Mouse (Mus musculus) midbrain, embryonic 10.5 days (tissue): Measurements from ENCODE around the gene Hmgb2. TPM values are rescaled to one million over a fixed set of nuclear protein-coding genes. Genes with fewer than 3 reads are reported as not detected.
"Not testable (repeated sequence)": the region's sequence is repeated elsewhere in the genome, so short reads cannot be mapped to it uniquely, and the experiment has no call there.

Experiments used
- DNase-seq: peaks from one replicate; pipeline ENCODE4 v3.0.0-alpha.2; 2017; ENCODE audit warnings: low spot score
- H3K27ac ChIP-seq: fragments of 300-500 bp; sonication (generic); replicated peaks from 2 replicates; pipeline ENCODE4 v1.5.1; 2016; ENCODE audit warnings: mild to moderate bottlenecking
- H3K27me3 ChIP-seq: fragments of 300-500 bp; sonication (generic); 2 replicates; pipeline ENCODE4 v1.6.1; 2016; ENCODE audit warnings: low read depth, mild to moderate bottlenecking; ENCODE audit not compliant: poor library complexity, severe bottlenecking
- H3K36me3 ChIP-seq: fragments of 300-500 bp; sonication (generic); 2 replicates; pipeline ENCODE4 v1.6.1; 2016; ENCODE audit warnings: mild to moderate bottlenecking, moderate library complexity
- H3K4me1 ChIP-seq: fragments of 300-500 bp; sonication (generic); 2 replicates; pipeline ENCODE4 v1.6.1; 2016
- H3K4me3 ChIP-seq: fragments of 300-500 bp; sonication (generic); 2 replicates; pipeline ENCODE4 v1.5.1; 2016; ENCODE audit warnings: mild to moderate bottlenecking, moderate library complexity
- H3K9me3 ChIP-seq: fragments of 300-500 bp; sonication (generic); replicated peaks from 2 replicates; pipeline ENCODE4 v1.6.1; 2016; ENCODE audit warnings: mild to moderate bottlenecking
- WGBS: fragments of 180-500 bp; shearing (Covaris S2); methylation state at CpG from one replicate; pipeline ENCODE4 v1.1.7; 2016; 5-methylcytosine and 5-hydroxymethylcytosine counted together
- polyA plus RNA-seq: library from polyadenylated mRNA; unstranded; fragments of >200 nt; fragmentation: Nextera tagmentation; extraction: Ambion mirVana; gene quantifications from 2 replicates; pipeline ENCODE4 v1.2.1, GENCODE M21; 2016

Gene Hmgb2
- polyA plus RNA-seq, 1 experiment from 2014 or later, result 633 TPM

DNA sequence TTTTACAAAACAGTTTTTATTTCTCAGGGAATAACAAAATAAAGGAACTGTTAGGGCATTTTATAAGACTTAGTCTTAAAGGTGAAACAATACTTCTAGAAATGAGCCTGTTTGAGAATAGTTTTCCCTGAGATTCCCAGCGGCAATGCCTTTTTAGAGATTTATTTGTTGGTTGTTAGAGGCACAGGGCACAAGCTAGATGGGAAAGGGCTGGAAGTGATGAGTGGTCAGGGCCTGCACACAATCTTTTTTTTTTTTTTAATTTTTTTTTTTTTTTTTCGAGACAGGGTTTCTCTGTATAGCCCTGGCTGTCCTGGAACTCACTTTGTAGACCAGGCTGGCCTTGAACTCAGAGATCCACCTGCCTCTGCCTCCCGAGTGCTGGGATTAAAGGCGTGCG lies 5.0 kb downstream of the Hmgb2 start:
- DNase-seq, H3K4me3 ChIP-seq, H3K27me3 ChIP-seq, H3K27ac ChIP-seq, H3K9me3 ChIP-seq: not testable (repeated sequence)
- Histone ChIP-seq H3K4me1 (peaks cover 13% of the 10 kb centered on the region), H3K36me3 (peaks cover 65% of the 10 kb centered on the region)
- 91% methylated on average over 5 of the region's 5 CpGs for WGBS

DNA sequence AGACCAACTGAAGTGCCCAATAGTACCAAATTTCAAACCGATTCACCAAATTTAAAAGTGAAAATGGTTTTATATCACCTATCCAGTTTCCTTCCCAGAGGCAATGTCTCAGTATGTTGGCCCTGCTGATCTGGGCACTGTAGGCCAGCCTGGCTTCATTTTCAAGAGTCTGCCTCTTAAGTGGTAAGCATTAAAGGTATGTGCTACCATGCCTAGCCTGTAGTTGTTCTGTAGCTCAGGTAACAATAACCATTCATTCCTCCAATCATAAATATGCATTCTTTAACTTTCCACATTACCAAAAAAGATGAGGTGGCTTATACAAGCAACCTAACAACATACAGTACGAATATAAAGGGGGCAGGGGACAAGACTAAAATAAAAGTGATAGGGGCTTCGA lies 6.0 kb downstream of the Hmgb2 start:
- 94% methylated on average over 3 of the region's 3 CpGs for WGBS
- H3K9me3 ChIP-seq, result no peaks in the 10 kb centered on the region
- H3K36me3 ChIP-seq, result peaks cover 73% of the 10 kb centered on the region
- no peaks in the 10 kb centered on the region for H3K27me3 ChIP-seq
- no peak overlapping the region for H3K4me3 ChIP-seq
- peaks cover 13% of the 10 kb centered on the region for H3K4me1 ChIP-seq
- no peak for DNase-seq
- no peak overlapping the region for H3K27ac ChIP-seq

DNA sequence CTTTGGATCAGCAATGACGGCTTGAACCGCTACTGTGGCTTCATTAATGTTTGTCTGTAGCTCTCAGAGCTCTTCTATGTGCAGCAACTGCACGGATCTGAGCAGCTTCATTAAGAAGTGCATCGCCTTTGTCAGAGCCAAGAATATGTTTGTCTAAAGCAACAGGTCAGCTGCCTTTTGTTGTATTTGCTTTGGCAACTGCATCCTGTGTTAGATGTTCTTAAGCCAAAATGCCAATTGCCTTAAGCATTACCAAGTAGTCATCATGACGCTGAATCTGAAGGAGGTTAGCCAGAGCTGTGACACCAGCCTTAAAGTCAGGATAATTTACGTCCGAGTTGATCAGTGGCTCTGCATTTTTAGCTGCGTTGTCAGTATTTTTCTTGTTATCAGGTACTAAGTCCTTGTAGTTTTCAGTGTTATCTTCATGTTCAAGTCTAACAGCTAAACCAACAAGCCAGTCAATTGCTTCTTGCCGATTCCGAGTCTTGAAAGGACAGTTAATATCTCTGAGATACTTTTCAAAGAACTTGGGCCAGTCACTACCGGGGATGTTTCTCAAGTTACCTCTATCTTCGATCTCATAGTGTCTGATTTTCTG lies 8.6 kb downstream of the Hmgb2 start:
- WGBS, result 91% methylated on average over 12 of the region's 12 CpGs
- Histone ChIP-seq H3K27ac (no peak overlapping the region), H3K4me1 (no peaks in the 10 kb centered on the region), H3K27me3 (no peaks in the 10 kb centered on the region), H3K4me3 (no peak overlapping the region), H3K36me3 (peaks cover 54% of the 10 kb centered on the region), H3K9me3 (no peaks in the 10 kb centered on the region)
- DNase-seq, result no peak

DNA sequence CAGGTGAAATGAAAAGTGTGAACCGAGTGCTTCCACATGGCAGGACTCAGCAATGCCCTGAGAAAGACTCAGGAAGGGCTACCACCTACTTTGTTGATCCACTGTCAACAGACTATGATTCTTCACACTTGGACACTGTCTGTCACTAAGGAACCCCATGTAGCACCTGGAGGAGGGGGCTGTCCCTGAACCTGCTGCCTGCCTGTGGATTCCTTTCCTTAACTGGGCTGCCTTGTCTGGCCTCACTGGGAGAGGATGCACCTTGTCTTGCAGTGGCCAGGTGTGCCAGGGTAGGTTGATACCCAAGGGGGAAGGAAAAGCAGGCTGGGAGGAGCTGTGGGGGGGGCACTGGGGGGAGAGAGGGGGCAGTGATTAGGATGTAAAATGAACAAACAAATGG lies 16.3 kb downstream of the Hmgb2 start:
- no peak for DNase-seq
- Histone ChIP-seq H3K27ac (no peak overlapping the region), H3K27me3 (no peaks in the 10 kb centered on the region), H3K36me3 (peaks cover 31% of the 10 kb centered on the region), H3K4me1 (no peaks in the 10 kb centered on the region; the same call in 1 of the 2 replicates), H3K9me3 (no peaks in the 10 kb centered on the region), H3K4me3 (no peak overlapping the region)
- WGBS, result 96% methylated on average over 1 of the region's 1 CpGs

DNA sequence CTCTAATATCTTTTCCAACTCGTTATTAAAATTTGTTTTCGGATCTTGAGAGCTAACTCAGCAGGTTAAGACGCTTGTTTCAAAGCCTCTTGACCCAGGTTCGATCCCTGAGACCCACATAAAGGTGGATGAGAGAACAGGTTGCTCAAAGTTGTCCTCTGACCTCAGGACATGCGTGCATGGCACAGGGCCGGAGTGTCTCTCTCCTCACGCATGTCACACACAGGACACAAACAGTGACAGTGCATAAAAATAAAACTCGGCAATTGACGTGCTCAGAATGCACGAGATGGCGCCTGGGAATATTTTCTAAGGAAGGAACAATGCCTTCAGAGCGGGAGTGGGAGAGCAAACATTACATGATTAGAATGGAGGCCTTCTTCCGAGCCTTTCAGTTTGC lies 18.5 kb downstream of the Hmgb2 start:
- H3K27ac ChIP-seq, result no peak overlapping the region
- no peak for DNase-seq
- H3K4me1 ChIP-seq, result no peaks in the 10 kb centered on the region; the same call in 1 of the 2 replicates
- 89% methylated on average over 13 of the region's 13 CpGs for WGBS
- no peak overlapping the region for H3K4me3 ChIP-seq
- no peaks in the 10 kb centered on the region for H3K9me3 ChIP-seq
- no peaks in the 10 kb centered on the region for H3K27me3 ChIP-seq
- H3K36me3 ChIP-seq, result peaks cover 41% of the 10 kb centered on the region

DNA sequence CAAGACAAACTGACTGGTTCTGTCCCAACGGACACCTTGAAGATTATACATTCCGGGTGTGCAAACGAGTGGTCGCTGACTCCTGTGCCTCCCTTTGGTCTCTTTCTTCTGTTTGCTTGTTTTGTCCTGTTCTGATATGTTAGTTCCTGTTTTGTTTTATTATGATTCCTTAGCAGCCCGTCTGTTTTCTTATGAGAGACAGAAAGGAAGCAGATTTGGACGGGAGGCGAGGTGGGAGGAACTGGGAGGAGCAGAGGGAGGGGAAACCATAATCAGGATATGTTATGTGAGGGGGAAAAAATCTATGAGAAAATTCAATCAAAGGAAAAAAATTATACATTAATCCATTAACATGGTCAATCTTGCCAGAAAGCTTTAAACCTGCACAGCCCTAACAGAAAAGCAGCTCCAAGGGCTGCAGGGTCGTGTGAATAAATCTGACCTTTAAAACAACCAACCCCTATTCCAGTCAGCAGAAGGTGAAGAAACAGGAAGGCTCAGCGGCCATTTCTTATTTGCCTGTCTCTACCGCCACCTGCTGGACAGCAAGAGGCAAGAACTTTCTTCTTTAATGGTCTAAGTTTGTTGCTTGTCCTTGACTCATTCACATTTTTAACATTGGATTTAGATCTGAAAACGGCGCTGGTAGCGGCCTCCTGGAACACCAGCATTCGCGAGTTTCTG lies 19.1 kb downstream of the Hmgb2 start:
- Histone ChIP-seq H3K4me1 (no peaks in the 10 kb centered on the region; the same call in 1 of the 2 replicates), H3K27me3 (no peaks in the 10 kb centered on the region), H3K27ac (peak overlapping the region; percentile 13; the same call in 1 of the 2 replicates), H3K36me3 (peaks cover 42% of the 10 kb centered on the region), H3K9me3 (no peaks in the 10 kb centered on the region), H3K4me3 (no peak overlapping the region)
- 32% methylated on average over 15 of the region's 15 CpGs for WGBS
- DNase-seq, result peak; percentile 74

DNA sequence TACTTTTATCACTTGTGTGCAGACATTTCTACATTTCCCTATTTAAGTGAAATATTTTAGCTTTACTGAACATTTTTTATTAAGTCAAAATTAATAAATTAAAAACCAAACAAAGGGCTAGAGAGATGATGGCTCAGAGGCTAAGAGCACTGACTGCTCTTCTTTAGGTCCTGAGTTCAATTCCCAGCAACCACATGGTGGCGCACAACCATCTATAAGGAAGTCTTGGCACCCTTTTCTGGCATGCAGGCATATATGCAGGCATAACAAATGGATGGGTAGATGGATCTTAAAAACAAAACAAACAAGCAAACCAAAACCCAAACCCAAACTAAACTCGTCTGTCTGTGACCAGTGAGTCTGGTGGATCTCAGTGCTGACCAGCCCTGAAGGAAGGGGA lies 20.5 kb downstream of the Hmgb2 start:
- H3K36me3 ChIP-seq, result peaks cover 38% of the 10 kb centered on the region
- H3K9me3 ChIP-seq, result no peaks in the 10 kb centered on the region
- 61% methylated on average over 2 of the region's 2 CpGs for WGBS
- no peak for DNase-seq
- H3K27ac ChIP-seq, result no peak overlapping the region
- no peaks in the 10 kb centered on the region for H3K27me3 ChIP-seq
- H3K4me1 ChIP-seq, result no peaks in the 10 kb centered on the region; the same call in 1 of the 2 replicates
- H3K4me3 ChIP-seq, result no peak overlapping the region

DNA sequence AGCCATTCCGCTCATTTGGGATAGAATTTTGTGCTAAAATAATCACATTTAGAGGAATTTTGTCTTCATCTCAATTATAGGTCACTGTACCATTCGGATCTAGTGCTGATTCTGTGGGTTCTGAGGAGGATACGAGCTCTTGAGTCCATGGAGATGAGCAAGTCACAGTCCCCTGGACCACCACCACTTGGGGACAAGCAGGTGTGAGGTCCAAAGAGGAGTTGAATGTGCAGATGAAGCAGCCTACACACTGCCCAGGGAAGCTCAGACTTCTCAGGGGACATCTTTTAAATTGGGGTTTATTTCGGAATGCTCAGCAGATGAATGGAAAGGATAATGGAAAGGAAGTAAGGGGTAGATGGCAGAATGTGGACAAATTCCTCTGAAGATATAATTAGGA lies 21.4 kb downstream of the Hmgb2 start:
- DNase-seq, result no peak
- H3K4me3 ChIP-seq, result no peak overlapping the region
- peaks cover 29% of the 10 kb centered on the region for H3K36me3 ChIP-seq
- no peaks in the 10 kb centered on the region for H3K9me3 ChIP-seq
- no peaks in the 10 kb centered on the region; the same call in 1 of the 2 replicates for H3K4me1 ChIP-seq
- no peaks in the 10 kb centered on the region for H3K27me3 ChIP-seq
- H3K27ac ChIP-seq, result no peak overlapping the region
- 88% methylated on average over 4 of the region's 4 CpGs for WGBS

DNA sequence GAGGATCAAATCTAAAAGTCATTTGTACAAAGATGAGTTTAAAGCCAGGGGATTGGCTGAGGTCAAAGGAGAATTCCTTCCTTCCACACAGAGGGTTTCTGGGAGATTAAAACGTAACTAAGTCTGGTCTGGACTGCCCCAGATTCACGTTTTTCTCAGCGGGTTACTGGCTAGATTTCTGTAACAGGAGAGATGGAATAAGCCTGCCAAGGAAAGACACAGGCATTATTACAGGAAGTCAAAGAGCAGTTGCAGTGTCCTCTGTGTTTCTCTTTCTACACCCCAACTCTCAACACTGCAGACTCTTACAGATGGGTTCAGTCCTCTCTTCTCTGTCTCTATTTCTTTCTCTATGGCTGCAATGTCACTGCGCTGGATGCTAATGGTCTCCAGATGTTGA lies 22.8 kb downstream of the Hmgb2 start:
- H3K27ac ChIP-seq, result no peak overlapping the region
- no peaks in the 10 kb centered on the region; the same call in 1 of the 2 replicates for H3K4me1 ChIP-seq
- no peaks in the 10 kb centered on the region for H3K9me3 ChIP-seq
- H3K4me3 ChIP-seq, result no peak overlapping the region
- H3K27me3 ChIP-seq, result no peaks in the 10 kb centered on the region
- DNase-seq, result no peak
- peaks cover 29% of the 10 kb centered on the region for H3K36me3 ChIP-seq
- WGBS, result 78% methylated on average over 4 of the region's 4 CpGs

DNA sequence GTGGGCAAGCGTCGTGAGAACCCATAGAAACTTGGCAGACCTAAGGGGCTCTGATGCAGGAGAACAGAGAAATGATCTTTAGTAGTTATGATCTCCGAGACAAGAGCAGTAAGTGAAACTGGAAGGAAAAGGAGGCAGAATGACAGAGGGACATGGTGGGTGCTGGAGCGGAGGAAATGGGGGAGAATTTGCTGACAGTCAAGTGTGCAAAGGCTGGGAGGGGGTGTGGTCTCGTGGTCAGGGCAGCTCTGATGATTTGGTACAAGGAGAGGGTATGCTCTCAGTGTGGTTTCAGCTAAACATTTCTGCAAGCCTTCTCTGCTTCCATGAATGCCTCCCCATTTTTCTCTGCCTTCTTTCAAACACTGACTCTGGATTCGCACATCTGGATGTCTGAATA lies 24.5 kb downstream of the Hmgb2 start:
- no peaks in the 10 kb centered on the region for H3K27me3 ChIP-seq
- H3K4me3 ChIP-seq, result no peak overlapping the region
- no peaks in the 10 kb centered on the region for H3K9me3 ChIP-seq
- peaks cover 29% of the 10 kb centered on the region for H3K36me3 ChIP-seq
- no peaks in the 10 kb centered on the region for H3K4me1 ChIP-seq
- no peak for DNase-seq
- no peak overlapping the region for H3K27ac ChIP-seq
- WGBS, result 94% methylated on average over 6 of the region's 6 CpGs

DNA sequence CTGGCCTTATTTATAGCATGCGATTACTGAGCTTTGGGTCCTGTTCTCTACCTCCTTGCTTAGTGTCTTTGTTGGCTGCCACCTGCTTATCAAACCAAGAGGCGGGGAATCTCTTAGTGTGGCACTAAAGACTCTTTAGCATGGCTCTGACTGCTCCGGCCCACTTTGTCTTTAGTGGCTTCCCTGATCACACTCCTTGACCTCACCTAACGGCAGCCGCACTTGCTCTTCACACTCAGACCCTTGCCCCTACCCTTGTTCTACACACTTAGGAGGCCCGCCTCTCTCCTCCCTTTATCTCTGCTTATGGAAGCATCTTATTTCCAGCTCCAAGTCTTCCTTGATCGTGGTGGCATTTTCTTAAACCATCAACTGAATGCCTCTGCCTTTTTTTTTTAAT lies 26.9 kb downstream of the Hmgb2 start:
- 84% methylated on average over 7 of the region's 7 CpGs for WGBS
- Histone ChIP-seq H3K27ac (no peak overlapping the region), H3K9me3 (no peaks in the 10 kb centered on the region), H3K36me3 (peaks cover 25% of the 10 kb centered on the region), H3K4me3 (no peak overlapping the region), H3K27me3 (no peaks in the 10 kb centered on the region), H3K4me1 (no peaks in the 10 kb centered on the region)
- DNase-seq, result no peak

DNA sequence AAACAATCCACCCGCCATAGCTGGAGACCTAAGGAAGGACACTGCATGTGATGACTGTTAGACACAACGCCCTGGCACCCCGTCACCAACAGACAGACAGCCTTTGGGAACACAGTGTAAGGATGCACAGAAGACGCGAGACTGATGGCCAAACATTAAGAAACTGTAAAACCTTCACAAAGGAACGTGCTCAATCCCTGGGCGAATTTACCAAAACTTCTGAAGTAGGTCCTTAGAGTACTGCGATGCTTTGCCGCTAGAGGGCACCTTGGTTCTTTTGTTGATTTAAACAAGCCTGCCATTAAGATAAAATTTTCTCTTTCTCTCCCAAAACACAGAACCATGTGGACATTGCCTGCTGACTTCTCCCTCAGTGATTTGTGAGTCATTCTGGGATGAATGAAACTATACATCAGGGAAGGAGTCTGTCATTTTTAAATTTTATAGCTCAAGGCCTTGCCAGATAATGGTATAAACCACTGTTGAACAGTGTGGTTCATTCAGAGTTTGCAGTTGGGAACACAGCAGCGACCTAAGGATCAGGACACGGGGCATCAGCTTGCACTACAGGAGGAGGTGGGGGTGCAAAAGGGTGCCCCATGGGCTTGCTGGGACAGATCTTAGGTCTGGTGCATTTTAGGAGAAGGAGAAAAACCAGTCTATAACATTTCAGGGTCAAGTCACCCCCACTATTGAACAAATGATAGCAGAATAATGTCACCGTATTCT lies 28.6 kb downstream of the Hmgb2 start:
- Histone ChIP-seq H3K4me1 (no peaks in the 10 kb centered on the region), H3K27me3 (no peaks in the 10 kb centered on the region), H3K9me3 (no peaks in the 10 kb centered on the region), H3K36me3 (peaks cover 14% of the 10 kb centered on the region), H3K4me3 (no peak overlapping the region), H3K27ac (no peak overlapping the region)
- peak; percentile 58 for DNase-seq
- WGBS, result 55% methylated on average over 12 of the region's 12 CpGs

DNA sequence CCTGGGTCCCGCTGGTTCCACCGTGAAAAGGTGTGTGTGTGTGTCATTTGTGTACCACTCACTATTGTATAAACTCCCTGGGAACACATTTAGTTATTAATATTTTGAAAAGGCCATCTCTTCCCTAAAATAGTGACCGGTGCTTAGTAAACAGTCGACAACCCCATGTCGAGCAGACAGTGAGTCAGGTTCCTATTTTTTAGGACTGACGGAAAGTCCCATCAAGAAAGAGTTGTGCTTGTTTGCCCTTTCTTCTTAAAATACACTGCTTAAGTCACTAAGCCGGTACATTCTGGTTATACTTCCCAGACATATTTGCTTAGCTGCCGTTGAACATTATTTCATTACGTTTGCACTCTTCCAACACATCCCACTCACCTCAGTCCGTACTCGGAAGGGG lies 29.2 kb downstream of the Hmgb2 start:
- WGBS, result 93% methylated on average over 11 of the region's 11 CpGs
- no peaks in the 10 kb centered on the region for H3K4me1 ChIP-seq

More for the DNA sequence above, 29.2 kb downstream of the Hmgb2 start:
- Histone ChIP-seq H3K27ac (no peak overlapping the region), H3K27me3 (no peaks in the 10 kb centered on the region), H3K9me3 (no peaks in the 10 kb centered on the region), H3K4me3 (no peak overlapping the region), H3K36me3 (peaks cover 7% of the 10 kb centered on the region)
- DNase-seq, result no peak
